Mouse (Mus musculus): ENCODE results near the gene Popdc2. TPM values are rescaled to one million over a fixed set of nuclear protein-coding genes. Genes with fewer than 3 reads are reported as not detected.
"Not testable (repeated sequence)": the region's sequence is repeated elsewhere in the genome, so short reads cannot be mapped to it uniquely, and the experiment has no call there.

Popdc2 gene
- polyA plus RNA-seq (2015; fragmentation: Nextera tagmentation; extraction: Ambion mirVana): 0.31 and 0.51 TPM in 2 replicates

DNA sequence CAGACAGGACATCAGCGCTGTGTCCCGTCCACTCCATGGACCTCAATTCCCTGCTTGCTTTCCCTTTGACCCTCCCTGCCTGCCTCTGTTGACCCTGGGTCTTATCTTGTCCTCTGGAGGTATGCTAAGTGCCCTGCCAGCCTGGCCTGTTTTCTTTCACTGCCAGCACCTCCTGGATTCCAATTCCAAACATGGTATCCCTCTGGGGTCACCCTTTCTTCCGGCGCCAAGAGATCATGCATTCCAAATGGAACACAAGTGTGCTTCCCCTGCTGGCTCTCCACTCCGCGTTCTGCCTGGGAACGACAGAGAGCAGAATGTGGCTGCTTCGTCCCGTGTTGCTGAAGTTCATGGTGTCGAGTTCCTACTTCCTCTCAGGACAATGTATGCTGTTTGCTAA lies at the start of gene Popdc2:
Gene Popdc2, plus strand, starts transcription at position 277 of the 400 bp plus-strand sequence.
- Histone ChIP-seq H3K9me3 (ENCODE audit: control insufficient read depth, low read length) (no peaks in the 10 kb centered on the region), H3K4me1 (replicated peaks; ENCODE audit: control insufficient read depth, insufficient read depth, low read length) (no peaks in the 10 kb centered on the region), H3K27ac (ENCODE audit: low read length) (no peak within 1 kb of the TSS), H3K27me3 (replicated peaks; ENCODE audit: control insufficient read depth, insufficient read depth, low read length) (no peaks in the 10 kb centered on the region), H3K4me2 (ENCODE audit: low read length) (no peak within 1 kb of the TSS), H3K9ac (replicated peaks; ENCODE audit: low read depth, low read length) (no peak within 1 kb of the TSS), H3K4me3 (replicated peaks; ENCODE audit: low read length) (no peak within 1 kb of the TSS), H3K36me3 (ENCODE audit: control insufficient read depth, insufficient read depth) (no peaks in the 10 kb centered on the region)
- no peak for ATAC-seq
- 80% methylated on average over 10 of the region's 10 CpGs for WGBS

DNA sequence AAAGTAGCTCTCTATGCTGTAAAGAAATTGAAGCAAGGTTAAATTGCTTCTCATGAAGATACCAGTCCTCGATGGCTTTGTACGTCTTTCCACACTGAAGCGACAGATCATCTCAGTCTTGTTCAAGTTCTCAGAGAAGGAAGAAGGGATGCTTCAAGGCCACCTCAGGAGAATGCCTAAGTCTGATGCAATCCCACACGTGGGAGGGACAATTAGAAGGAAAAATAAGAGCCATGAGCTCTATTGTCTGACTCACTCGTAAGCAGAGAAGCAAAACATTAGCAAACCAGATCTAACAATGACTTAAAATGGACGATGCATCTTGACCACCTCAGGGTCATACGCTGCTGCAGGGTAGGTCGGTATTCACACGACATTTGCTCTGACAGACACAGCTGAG lies 43.5 kb upstream of the Popdc2 start:
- Histone ChIP-seq H3K27me3 (replicated peaks; ENCODE audit: control insufficient read depth, insufficient read depth, low read length) (no peaks in the 10 kb centered on the region), H3K4me3 (replicated peaks; ENCODE audit: low read length) (no peak overlapping the region), H3K36me3 (ENCODE audit: control insufficient read depth, insufficient read depth) (no peaks in the 10 kb centered on the region), H3K4me2 (ENCODE audit: low read length) (no peak overlapping the region), H3K27ac (ENCODE audit: low read length) (no peak overlapping the region), H3K9me3 (ENCODE audit: control insufficient read depth, low read length) (no peaks in the 10 kb centered on the region), H3K4me1 (replicated peaks; ENCODE audit: control insufficient read depth, insufficient read depth, low read length) (no peaks in the 10 kb centered on the region), H3K9ac (replicated peaks; ENCODE audit: low read depth, low read length) (no peak overlapping the region)
- WGBS: 75% methylated on average over 9 of the region's 9 CpGs
- no peak for ATAC-seq

DNA sequence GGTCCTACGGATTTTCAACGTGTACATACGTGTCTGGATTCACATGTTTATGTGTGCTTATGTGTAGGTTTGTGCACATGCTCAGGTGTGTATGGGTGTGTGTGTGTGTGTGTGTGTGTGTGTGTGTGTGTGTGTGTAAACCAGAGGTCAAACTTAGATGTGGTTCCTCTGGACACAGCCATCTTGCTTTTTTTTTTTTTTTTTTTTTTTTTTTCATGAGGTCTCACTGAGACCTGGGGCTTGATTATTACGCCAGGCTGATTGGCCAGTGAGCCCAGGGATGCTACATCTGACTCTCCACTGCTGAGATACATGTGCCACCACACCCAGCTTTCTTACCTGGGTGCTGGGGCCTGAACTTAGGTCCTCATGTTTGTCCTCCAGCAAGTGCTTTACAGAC lies 42.9 kb upstream of the Popdc2 start:
- Histone ChIP-seq H3K4me2 (ENCODE audit: low read length) (no peak overlapping the region), H3K27ac (ENCODE audit: low read length) (no peak overlapping the region), H3K4me1 (replicated peaks; ENCODE audit: control insufficient read depth, insufficient read depth, low read length) (no peaks in the 10 kb centered on the region), H3K4me3 (replicated peaks; ENCODE audit: low read length) (no peak overlapping the region), H3K27me3 (replicated peaks; ENCODE audit: control insufficient read depth, insufficient read depth, low read length) (no peaks in the 10 kb centered on the region), H3K36me3 (ENCODE audit: control insufficient read depth, insufficient read depth) (no peaks in the 10 kb centered on the region), H3K9ac (replicated peaks; ENCODE audit: low read depth, low read length) (no peak overlapping the region), H3K9me3 (ENCODE audit: control insufficient read depth, low read length) (no peaks in the 10 kb centered on the region)
- ATAC-seq: no peak
- WGBS: 90% methylated on average over 4 of the region's 4 CpGs

DNA sequence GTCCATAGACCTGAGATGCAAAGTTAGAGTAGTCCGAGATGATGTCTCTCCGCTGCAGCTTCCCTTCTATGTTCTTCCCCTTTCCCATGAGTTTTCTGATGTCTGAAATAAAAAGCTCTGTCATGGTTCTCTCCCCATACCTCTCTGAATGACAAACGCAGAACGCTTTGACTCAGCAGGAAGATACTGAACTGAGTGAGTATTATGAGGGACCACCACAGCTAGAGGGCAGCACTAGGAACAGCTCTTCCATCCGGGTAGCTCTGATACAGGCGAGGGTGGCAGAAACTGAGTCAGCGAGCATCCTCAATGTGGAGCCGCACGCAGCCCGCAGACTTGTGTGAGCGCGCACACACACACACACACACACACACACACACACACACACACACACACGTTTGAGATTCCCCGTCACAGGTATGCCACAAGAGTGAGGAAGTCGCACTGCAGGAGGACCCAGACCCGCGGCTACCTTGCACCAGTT lies 40.5 kb upstream of the Popdc2 start:
- no peaks in the 10 kb centered on the region for H3K9me3 ChIP-seq (ENCODE audit: control insufficient read depth, low read length)
- 23% methylated on average over 17 of the region's 17 CpGs for WGBS
- H3K4me3 ChIP-seq (replicated peaks; ENCODE audit: low read length): peak overlapping the region; percentile 25
- H3K4me1 ChIP-seq (replicated peaks; ENCODE audit: control insufficient read depth, insufficient read depth, low read length): no peaks in the 10 kb centered on the region
- H3K27me3 ChIP-seq (replicated peaks; ENCODE audit: control insufficient read depth, insufficient read depth, low read length): no peaks in the 10 kb centered on the region
- H3K9ac ChIP-seq (replicated peaks; ENCODE audit: low read depth, low read length): 0 out of 2 replicates have a peak overlapping the region, but pooled peaks have one; percentile 45
- no peak overlapping the region for H3K27ac ChIP-seq (ENCODE audit: low read length)
- ATAC-seq: peak; percentile 93
- H3K36me3 ChIP-seq (ENCODE audit: control insufficient read depth, insufficient read depth): no peaks in the 10 kb centered on the region
- peak overlapping the region; percentile 48 for H3K4me2 ChIP-seq (ENCODE audit: low read length)

DNA sequence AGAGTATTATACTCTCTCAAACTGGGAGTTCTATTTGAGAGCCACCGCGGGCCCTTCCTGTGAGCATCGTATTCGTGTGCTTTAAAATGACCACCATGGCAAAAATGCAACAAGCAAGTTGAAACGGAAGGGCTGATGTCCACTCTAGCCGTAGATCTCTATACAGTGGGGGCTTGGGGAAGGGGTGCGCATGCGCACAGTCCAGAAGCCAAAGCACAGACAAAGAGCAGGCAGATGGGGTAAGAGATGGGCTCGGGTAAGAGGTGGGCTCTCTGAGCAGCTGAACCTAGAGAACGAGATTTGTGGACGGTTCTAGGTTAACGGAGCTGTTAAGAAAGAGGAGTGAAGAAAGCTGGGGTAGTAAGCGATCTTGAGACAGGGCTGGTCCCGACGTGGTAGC lies 37.7 kb upstream of the Popdc2 start:
- Histone ChIP-seq H3K27me3 (replicated peaks; ENCODE audit: control insufficient read depth, insufficient read depth, low read length) (no peaks in the 10 kb centered on the region), H3K4me3 (replicated peaks; ENCODE audit: low read length) (no peak overlapping the region), H3K9me3 (ENCODE audit: control insufficient read depth, low read length) (no peaks in the 10 kb centered on the region), H3K27ac (ENCODE audit: low read length) (no peak overlapping the region), H3K9ac (replicated peaks; ENCODE audit: low read depth, low read length) (no peak overlapping the region), H3K4me2 (ENCODE audit: low read length) (no peak overlapping the region), H3K4me1 (replicated peaks; ENCODE audit: control insufficient read depth, insufficient read depth, low read length) (no peaks in the 10 kb centered on the region), H3K36me3 (ENCODE audit: control insufficient read depth, insufficient read depth) (no peaks in the 10 kb centered on the region)
- no peak for ATAC-seq
- 95% methylated on average over 15 of the region's 15 CpGs for whole genome bisulfite sequencing

DNA sequence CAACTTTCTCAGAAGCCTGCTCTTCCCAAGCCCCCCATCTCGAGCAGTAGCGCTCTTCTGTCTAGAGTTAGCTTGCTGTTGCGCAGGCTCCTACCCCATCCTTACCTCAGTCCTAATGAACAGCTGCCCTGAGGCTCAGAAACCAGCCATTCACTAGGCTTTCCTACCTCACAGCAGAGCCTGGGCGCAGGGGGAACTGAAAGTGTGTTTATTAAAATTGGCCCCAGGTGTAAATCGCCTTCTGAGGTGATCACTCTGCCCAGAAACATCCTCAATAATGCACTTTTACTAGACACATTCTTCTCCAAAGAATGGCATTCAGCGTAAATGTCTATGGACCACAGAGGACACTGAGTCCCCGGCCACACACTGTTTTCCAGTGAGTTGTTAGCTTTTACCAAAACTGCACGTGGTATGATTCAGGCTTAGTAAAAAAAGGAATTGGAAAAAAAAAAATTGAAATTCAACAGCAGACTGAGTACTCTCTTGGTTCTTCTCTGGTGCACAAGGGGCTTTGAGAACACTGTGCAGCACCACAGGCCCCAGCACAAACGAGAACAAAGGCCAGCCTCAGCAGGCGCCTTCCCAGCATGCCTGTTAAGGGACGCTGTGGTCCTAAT lies 35.1 kb upstream of the Popdc2 start:
- H3K27ac ChIP-seq (ENCODE audit: low read length): no peak overlapping the region
- H3K27me3 ChIP-seq (replicated peaks; ENCODE audit: control insufficient read depth, insufficient read depth, low read length): no peaks in the 10 kb centered on the region
- no peak overlapping the region for H3K4me3 ChIP-seq (replicated peaks; ENCODE audit: low read length)
- no peaks in the 10 kb centered on the region for H3K4me1 ChIP-seq (replicated peaks; ENCODE audit: control insufficient read depth, insufficient read depth, low read length)
- H3K9ac ChIP-seq (replicated peaks; ENCODE audit: low read depth, low read length): no peak overlapping the region
- no peaks in the 10 kb centered on the region for H3K9me3 ChIP-seq (ENCODE audit: control insufficient read depth, low read length)
- H3K36me3 ChIP-seq (ENCODE audit: control insufficient read depth, insufficient read depth): no peaks in the 10 kb centered on the region
- WGBS: 79% methylated on average over 11 of the region's 11 CpGs
- no peak for ATAC-seq
- H3K4me2 ChIP-seq (ENCODE audit: low read length): no peak overlapping the region

DNA sequence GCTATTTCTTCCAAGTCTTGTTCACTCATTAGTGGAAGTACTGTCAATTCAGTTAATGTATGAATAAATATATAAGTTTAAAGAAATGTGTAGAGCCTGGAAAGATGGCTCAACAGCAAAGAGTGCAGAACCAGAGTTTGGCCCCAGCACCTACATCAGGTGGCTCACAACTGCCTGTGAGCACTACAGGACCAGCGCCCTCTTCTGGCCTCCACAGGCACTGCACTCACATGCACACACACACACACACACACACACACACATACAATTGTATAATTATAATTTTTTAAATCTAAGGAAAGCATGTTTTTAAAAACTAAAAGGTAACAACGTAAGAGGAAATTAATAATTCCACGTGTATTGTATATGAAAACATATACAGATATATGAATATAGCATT lies 32.7 kb upstream of the Popdc2 start:
- Histone ChIP-seq H3K27ac (ENCODE audit: low read length) (no peak overlapping the region), H3K9ac (replicated peaks; ENCODE audit: low read depth, low read length) (no peak overlapping the region), H3K4me3 (replicated peaks; ENCODE audit: low read length) (no peak overlapping the region), H3K36me3 (ENCODE audit: control insufficient read depth, insufficient read depth) (no peaks in the 10 kb centered on the region), H3K4me2 (ENCODE audit: low read length) (no peak overlapping the region), H3K9me3 (ENCODE audit: control insufficient read depth, low read length) (no peaks in the 10 kb centered on the region), H3K4me1 (replicated peaks; ENCODE audit: control insufficient read depth, insufficient read depth, low read length) (no peaks in the 10 kb centered on the region), H3K27me3 (replicated peaks; ENCODE audit: control insufficient read depth, insufficient read depth, low read length) (no peaks in the 10 kb centered on the region)
- WGBS: 91% methylated on average over 3 of the region's 3 CpGs
- ATAC-seq: no peak

DNA sequence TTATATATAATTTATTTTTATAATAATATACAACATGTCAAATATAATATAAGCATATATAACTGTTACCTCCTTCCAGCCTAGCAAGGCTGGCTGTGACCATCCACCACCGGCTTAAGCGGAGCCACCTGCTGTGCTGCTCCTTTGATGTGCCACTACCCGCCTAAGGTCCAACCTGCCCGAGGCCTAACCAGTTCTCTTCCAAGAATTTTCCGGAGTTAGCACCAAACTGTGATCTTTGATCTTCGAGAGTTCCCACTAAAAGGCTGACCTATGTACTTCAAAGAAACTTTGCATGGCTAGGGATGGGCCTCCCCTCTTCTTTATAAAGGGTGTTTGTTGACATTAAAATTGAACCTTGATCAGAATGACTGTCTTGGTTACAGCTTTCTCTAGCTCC lies 27.6 kb upstream of the Popdc2 start:
- ATAC-seq: no peak
- Histone ChIP-seq H3K27ac (ENCODE audit: low read length) (no peak overlapping the region), H3K4me2 (ENCODE audit: low read length) (no peak overlapping the region), H3K9me3 (ENCODE audit: control insufficient read depth, low read length) (no peaks in the 10 kb centered on the region), H3K27me3 (replicated peaks; ENCODE audit: control insufficient read depth, insufficient read depth, low read length) (no peaks in the 10 kb centered on the region), H3K4me1 (replicated peaks; ENCODE audit: control insufficient read depth, insufficient read depth, low read length) (no peaks in the 10 kb centered on the region), H3K36me3 (ENCODE audit: control insufficient read depth, insufficient read depth) (no peaks in the 10 kb centered on the region), H3K4me3 (replicated peaks; ENCODE audit: low read length) (no peak overlapping the region), H3K9ac (replicated peaks; ENCODE audit: low read depth, low read length) (no peak overlapping the region)
- 38% methylated on average over 6 of the region's 6 CpGs for WGBS

DNA sequence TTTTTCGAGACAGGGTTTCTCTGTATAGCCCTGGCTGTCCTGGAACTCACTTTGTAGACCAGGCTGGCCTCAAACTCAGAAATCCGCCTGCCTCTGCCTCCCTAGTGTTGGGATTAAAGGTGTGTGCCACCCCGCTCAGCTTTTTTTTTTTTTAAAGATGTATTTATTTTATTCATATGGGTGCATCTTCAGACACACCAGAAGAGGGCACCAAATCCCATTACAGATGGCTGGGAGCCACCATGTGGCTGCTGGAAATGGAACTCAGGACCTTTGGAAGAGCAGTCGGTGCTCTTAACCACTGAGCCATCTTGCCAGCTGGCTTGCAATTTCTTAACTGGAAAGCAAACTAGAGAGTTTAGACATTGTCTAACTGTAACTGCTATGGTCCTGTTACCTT lies 23.9 kb upstream of the Popdc2 start:
- H3K36me3 ChIP-seq (ENCODE audit: control insufficient read depth, insufficient read depth); ATAC-seq; H3K27me3 ChIP-seq (replicated peaks; ENCODE audit: control insufficient read depth, insufficient read depth, low read length); H3K27ac ChIP-seq (ENCODE audit: low read length); H3K4me1 ChIP-seq (replicated peaks; ENCODE audit: control insufficient read depth, insufficient read depth, low read length); H3K4me2 ChIP-seq (ENCODE audit: low read length); H3K4me3 ChIP-seq (replicated peaks; ENCODE audit: low read length); H3K9ac ChIP-seq (replicated peaks; ENCODE audit: low read depth, low read length); H3K9me3 ChIP-seq (ENCODE audit: control insufficient read depth, low read length): not testable (repeated sequence)
- WGBS: 91% methylated on average over 4 of the region's 4 CpGs
